12 mouse cellular contexts compared by ENCODE assay signal in genomic region chr5:148661120-148661519, GRCm38 (mm10).
DNase-seq lines count a peak whose midpoint lies in the region; ATAC-seq and TF ChIP-seq lines count a peak whose summit lies in the region.
"Had no signal": no experiment of that assay in that cellular context is flagged by ENCODE, and none has a peak within 500 bp of the region (broad histone marks: within the 10 kb centered on the region; RNA-seq: fewer than 3 reads in every experiment).

No protein-coding gene starts in this region.

- 65% methylated on average over 4 of the region's 4 CpGs for WGBS in liver, embryonic 14.5 days (ENCODE audit: insufficient replicate concordance)
- WGBS in liver, embryonic 12.5 days (ENCODE audit: insufficient replicate concordance) = 76% methylated on average over 4 of the region's 4 CpGs
- 82% methylated on average over 4 of the region's 4 CpGs for WGBS in bone marrow, adult 2 months

- no peak overlapping the region for H3K4me2 ChIP-seq in liver, embryonic 14.5 days (ENCODE audit: low read depth)
- no peak overlapping the region for H3K4me2 ChIP-seq in liver, embryonic 12.5 days
- H3K4me2 ChIP-seq: heart, embryonic 15.5 days had no signal

- peaks cover 2% of the 10 kb centered on the region for H3K9me3 ChIP-seq in liver, embryonic 14.5 days (ENCODE audit: control insufficient read depth, low read length)
- H3K9me3 ChIP-seq in liver, embryonic 12.5 days (replicated peaks) = peaks cover 7% of the 10 kb centered on the region
- H3K9me3 ChIP-seq: heart, embryonic 15.5 days; limb, embryonic 10.5 days had no signal

- peak; percentile 70 for TF ChIP-seq CTCF in liver, embryonic 14.5 days (IDR thresholded peaks at IDR 0.05; ENCODE audit: low read depth)
- peak; percentile 35; the same call in 1 of the 2 replicates for TF ChIP-seq CTCF in bone marrow, adult 2 months (IDR thresholded peaks at IDR 0.05; ENCODE audit: control insufficient read depth, insufficient read depth, low read length)

- H3K9ac ChIP-seq in liver, embryonic 14.5 days (replicated peaks) = no peak overlapping the region
- no peak overlapping the region for H3K9ac ChIP-seq in liver, embryonic 12.5 days
- H3K9ac ChIP-seq: heart, embryonic 15.5 days had no signal

- no peak overlapping the region for H3K27ac ChIP-seq in liver, embryonic 14.5 days
- no peak overlapping the region for H3K27ac ChIP-seq in liver, embryonic 12.5 days
- H3K27ac ChIP-seq in bone marrow, adult 2 months (ENCODE audit: control insufficient read depth, insufficient read depth, low read depth, low read length, poor library complexity) = no peak overlapping the region
- H3K27ac ChIP-seq: heart, embryonic 15.5 days; limb, embryonic 10.5 days had no signal

- TF ChIP-seq POLR2A in bone marrow, adult 2 months (IDR thresholded peaks at IDR 0.05; ENCODE audit: borderline replicate concordance, control insufficient read depth, low read depth, low read length) = no peak

- H3K4me3 ChIP-seq in liver, embryonic 14.5 days (ENCODE audit: insufficient read depth in 1 of 2, low read depth in 2 of 2, low read length in 2 of 2) = no peak overlapping the region
- H3K4me3 ChIP-seq in liver, embryonic 12.5 days = no peak overlapping the region
- H3K4me3 ChIP-seq in bone marrow, adult 2 months (replicated peaks; ENCODE audit: control insufficient read depth, low read depth, low read length) = no peak overlapping the region
- H3K4me3 ChIP-seq: heart, embryonic 15.5 days; limb, embryonic 10.5 days had no signal

- no peaks in the 10 kb centered on the region for H3K4me1 ChIP-seq in liver, embryonic 14.5 days (replicated peaks; ENCODE audit: control insufficient read depth in 2 of 2, insufficient read depth in 2 of 2, low read length in 1 of 2)
- H3K4me1 ChIP-seq in liver, embryonic 12.5 days = no peaks in the 10 kb centered on the region
- H3K4me1 ChIP-seq in bone marrow, adult 2 months (ENCODE audit: control insufficient read depth, insufficient read depth, low read length) = no peaks in the 10 kb centered on the region; the same call in 1 of the 2 replicates
- H3K4me1 ChIP-seq: heart, embryonic 15.5 days had no signal

- DNase-seq in cerebellum, postnatal 10 days = peak; percentile 48 to 63
- no peak for DNase-seq in cerebellum, adult 11-12 months
- no peak for DNase-seq in liver, embryonic 14.5 days (ENCODE audit: low read depth in 3 of 3, low spot score in 3 of 3)
- DNase-seq in A20 (ENCODE audit: low read depth, low spot score) = peak; percentile 39
- DNase-seq in MN1 (ENCODE audit: low spot score) = no peak
- DNase-seq: lung, postnatal 4 days had no signal

- TF ChIP-seq EP300 in liver, embryonic 14.5 days (IDR thresholded peaks at IDR 0.05; ENCODE audit: low read depth) = no peak

- ATAC-seq in liver, embryonic 14.5 days (ENCODE audit: insufficient read depth) = no peak
- ATAC-seq in liver, embryonic 12.5 days = no peak
- no peak for ATAC-seq in megakaryocyte-erythroid progenitor cell, adult 5-6 weeks (replicated peaks; ENCODE audit: low FRiP score, low TSS enrichment, poor library complexity, severe bottlenecking)
- ATAC-seq: inflammation-experienced regulatory T-cells, adult 6 months had no signal

- no peaks in the 10 kb centered on the region for H3K36me3 ChIP-seq in liver, embryonic 14.5 days (replicated peaks; ENCODE audit: control insufficient read depth, insufficient read depth, low read depth)
- no peaks in the 10 kb centered on the region for H3K36me3 ChIP-seq in liver, embryonic 12.5 days
- H3K36me3 ChIP-seq: heart, embryonic 15.5 days; limb, embryonic 10.5 days had no signal

- H3K27me3 ChIP-seq in liver, embryonic 14.5 days (ENCODE audit: control insufficient read depth, insufficient read depth, low read length) = no peaks in the 10 kb centered on the region; the same call in 1 of the 2 replicates
- H3K27me3 ChIP-seq in liver, embryonic 12.5 days (replicated peaks) = peaks cover 26% of the 10 kb centered on the region
- H3K27me3 ChIP-seq: heart, embryonic 15.5 days had no signal

Comparison
In these comparisons a context has a peak if more than half of its experiments do, and no peak if none do; other contexts are left out.
1. DNase-seq: peak in cerebellum, postnatal 10 days (2 of 2) and A20 (single experiment); none in cerebellum, adult 11-12 months (single experiment), liver, embryonic 14.5 days (0 of 3) and MN1 (single experiment).